Mouse (Mus musculus) embryonic facial prominence, embryonic 14.5 days (tissue): ENCODE results near the gene Samd4b. TPM values are rescaled to one million over a fixed set of nuclear protein-coding genes. Genes with fewer than 3 reads are reported as not detected.

Source experiments
- ATAC-seq: fragments of 200-750 bp; cut with Nextera tagmentation; 2 replicates; pipeline ENCODE4 v1.8.0; 2017; ENCODE audit warnings: low read depth, moderate number of reproducible peaks, moderate TSS enrichment
- DNase-seq: peaks from one replicate; pipeline ENCODE4 v3.0.0-alpha.2; 2015; ENCODE audit warnings: low spot score
- H3K27ac ChIP-seq: fragments of 300-500 bp; sonication (generic); replicated peaks from 2 replicates; pipeline ENCODE4 v1.5.1; 2014; ENCODE audit warnings: low read depth, mild to moderate bottlenecking, low read length, moderate library complexity
- H3K27me3 ChIP-seq: fragments of 300-500 bp; sonication (generic); replicated peaks from 2 replicates; pipeline ENCODE4 v1.6.1; 2014; ENCODE audit warnings: low read length; ENCODE audit not compliant: control insufficient read depth, insufficient read depth
- H3K36me3 ChIP-seq: fragments of 300-500 bp; sonication (generic); 2 replicates; pipeline ENCODE4 v1.6.1; 2014; ENCODE audit warnings: low read length, mixed read lengths; ENCODE audit not compliant: control insufficient read depth, insufficient read depth
- H3K4me1 ChIP-seq: fragments of 300-500 bp; sonication (generic); 2 replicates; pipeline ENCODE4 v1.6.1; 2014; ENCODE audit warnings: antibody characterized with exemption, low read length; ENCODE audit not compliant: control insufficient read depth, insufficient read depth
- H3K4me2 ChIP-seq: fragments of 300-500 bp; sonication (generic); 2 replicates; pipeline ENCODE4 v1.6.1; 2014; ENCODE audit warnings: low read depth, mild to moderate bottlenecking, low read length, moderate library complexity, mixed read lengths
- H3K4me3 ChIP-seq: fragments of 300-500 bp; sonication (generic); 2 replicates; pipeline ENCODE4 v1.5.1; 2014; ENCODE audit warnings: low read depth, mild to moderate bottlenecking, low read length
- H3K9ac ChIP-seq: fragments of 300-500 bp; sonication (generic); 2 replicates; pipeline ENCODE4 v1.6.1; 2014; ENCODE audit warnings: low read depth, mild to moderate bottlenecking, low read length, moderate library complexity, mixed read lengths
- H3K9me3 ChIP-seq: fragments of 300-500 bp; sonication (generic); 2 replicates; pipeline ENCODE4 v1.6.1; 2016; ENCODE audit warnings: low read length; ENCODE audit not compliant: control insufficient read depth
- WGBS: fragments of 180-500 bp; shearing (Covaris S2); extraction: QIAGEN DNeasy Blood & Tissue Kit; methylation state at CpG from one replicate; pipeline ENCODE4 v1.1.7; 2014; 5-methylcytosine and 5-hydroxymethylcytosine counted together
- polyA plus RNA-seq: library from polyadenylated mRNA; unstranded; fragments of >200 nt; fragmentation: Nextera tagmentation; extraction: Ambion mirVana; gene quantifications from 2 replicates; pipeline ENCODE4 v1.2.1, GENCODE M21; 2014

Gene Samd4b
- polyA plus RNA-seq, 1 experiment from 2014 or later: 33.8 TPM

- Histone ChIP-seq H3K36me3 (peaks cover 93% of the 10 kb centered on the region), H3K4me3 (no peak overlapping the region), H3K4me2 (no peak overlapping the region), H3K27me3 (no peaks in the 10 kb centered on the region), H3K27ac (no peak overlapping the region), H3K9ac (no peak overlapping the region), H3K9me3 (no peaks in the 10 kb centered on the region), H3K4me1 (no peaks in the 10 kb centered on the region)
- no peak for DNase-seq
- no peak for ATAC-seq
- 91% methylated on average over 13 of the region's 13 CpGs for WGBS
These were observed 35.0 kb downstream of the Samd4b start for GRCm38 (mm10) chr7:28562951-28563350.

- H3K9ac ChIP-seq: no peak overlapping the region
- WGBS: 89% methylated on average over 13 of the region's 13 CpGs
- H3K27ac ChIP-seq: no peak overlapping the region
- no peak for DNase-seq
- H3K36me3 ChIP-seq: peaks cover 91% of the 10 kb centered on the region
- no peaks in the 10 kb centered on the region for H3K4me1 ChIP-seq
- H3K4me3 ChIP-seq: no peak overlapping the region
- H3K4me2 ChIP-seq: no peak overlapping the region
- no peaks in the 10 kb centered on the region for H3K9me3 ChIP-seq
- ATAC-seq: no peak
- H3K27me3 ChIP-seq: no peaks in the 10 kb centered on the region
These were observed 35.6 kb downstream of the Samd4b start for GRCm38 (mm10) chr7:28562371-28562770.

- Histone ChIP-seq H3K36me3 (peaks cover 87% of the 10 kb centered on the region), H3K27me3 (no peaks in the 10 kb centered on the region), H3K9me3 (no peaks in the 10 kb centered on the region), H3K9ac (no peak overlapping the region), H3K27ac (no peak overlapping the region), H3K4me2 (no peak overlapping the region), H3K4me3 (no peak overlapping the region), H3K4me1 (no peaks in the 10 kb centered on the region)
- no peak for DNase-seq
- WGBS: 94% methylated on average over 11 of the region's 11 CpGs
- ATAC-seq: no peak
These were observed 36.0 kb downstream of the Samd4b start for GRCm38 (mm10) chr7:28561967-28562366.

GRCm38 (mm10) chr7:28560856-28561255 is 37.1 kb downstream of the Samd4b start:
- Histone ChIP-seq H3K27me3 (no peaks in the 10 kb centered on the region), H3K36me3 (peaks cover 77% of the 10 kb centered on the region), H3K9me3 (no peaks in the 10 kb centered on the region), H3K4me1 (no peaks in the 10 kb centered on the region), H3K4me2 (no peak overlapping the region), H3K9ac (no peak overlapping the region), H3K27ac (no peak overlapping the region), H3K4me3 (no peak overlapping the region)
- DNase-seq (no peak), ATAC-seq (no peak)
- WGBS: 86% methylated on average over 10 of the region's 10 CpGs

GRCm38 (mm10) chr7:28558486-28558885 is 39.5 kb downstream of the Samd4b start:
- WGBS: 43% methylated on average over 4 of the region's 4 CpGs
- Histone ChIP-seq H3K27ac (no peak overlapping the region; the same call in 1 of the 2 replicates), H3K27me3 (no peaks in the 10 kb centered on the region), H3K9ac (no peak overlapping the region), H3K4me2 (no peak overlapping the region), H3K9me3 (no peaks in the 10 kb centered on the region), H3K4me3 (no peak overlapping the region), H3K4me1 (no peaks in the 10 kb centered on the region), H3K36me3 (peaks cover 53% of the 10 kb centered on the region)
- ATAC-seq (no peak), DNase-seq (peak; percentile 59)

- DNase-seq: peak; percentile 76
- Histone ChIP-seq H3K4me2 (no peak overlapping the region), H3K4me3 (no peak overlapping the region), H3K27me3 (no peaks in the 10 kb centered on the region), H3K27ac (no peak overlapping the region), H3K4me1 (no peaks in the 10 kb centered on the region), H3K9me3 (no peaks in the 10 kb centered on the region), H3K36me3 (peaks cover 46% of the 10 kb centered on the region), H3K9ac (no peak overlapping the region)
- WGBS: 74% methylated on average over 6 of the region's 6 CpGs
- peak; percentile 75; the same call in 1 of the 2 replicates for ATAC-seq
These were observed 40.2 kb downstream of the Samd4b start for GRCm38 (mm10) chr7:28557708-28558107.

GRCm38 (mm10) chr7:28557069-28557468 is 40.9 kb downstream of the Samd4b start:
- H3K27me3 ChIP-seq: no peaks in the 10 kb centered on the region
- no peak overlapping the region for H3K9ac ChIP-seq
- DNase-seq: no peak
- H3K27ac ChIP-seq: no peak overlapping the region
- WGBS: 70% methylated on average over 5 of the region's 5 CpGs
- H3K9me3 ChIP-seq: no peaks in the 10 kb centered on the region
- H3K4me2 ChIP-seq: no peak overlapping the region
- H3K36me3 ChIP-seq: peaks cover 39% of the 10 kb centered on the region
- no peaks in the 10 kb centered on the region for H3K4me1 ChIP-seq
- ATAC-seq: no peak
- H3K4me3 ChIP-seq: no peak overlapping the region

- DNase-seq (peak; percentile 22), ATAC-seq (no peak)
- no peaks in the 10 kb centered on the region for H3K4me1 ChIP-seq
- peaks cover 29% of the 10 kb centered on the region for H3K36me3 ChIP-seq
- no peaks in the 10 kb centered on the region for H3K9me3 ChIP-seq
- H3K27ac ChIP-seq: no peak overlapping the region
- no peak overlapping the region for H3K4me2 ChIP-seq
- no peak overlapping the region for H3K9ac ChIP-seq
- WGBS: 19% methylated on average over 5 of the region's 5 CpGs
- no peaks in the 10 kb centered on the region for H3K27me3 ChIP-seq
- H3K4me3 ChIP-seq: no peak overlapping the region
These were observed 41.9 kb downstream of the Samd4b start for GRCm38 (mm10) chr7:28555939-28556535.

GRCm38 (mm10) chr7:28553076-28553475 is 44.9 kb downstream of the Samd4b start:
- Histone ChIP-seq H3K27ac (no peak overlapping the region), H3K36me3 (peaks cover 4% of the 10 kb centered on the region; the same call in 1 of the 2 replicates), H3K27me3 (peaks cover 3% of the 10 kb centered on the region), H3K9ac (no peak overlapping the region), H3K4me2 (no peak overlapping the region), H3K4me3 (no peak overlapping the region), H3K4me1 (no peaks in the 10 kb centered on the region), H3K9me3 (no peaks in the 10 kb centered on the region)
- DNase-seq (no peak), ATAC-seq (no peak)
- 90% methylated on average over 6 of the region's 6 CpGs for WGBS
